Mouse (Mus musculus): ENCODE measurements at regions not wholly inside any gene's neighbourhood (a gene's known extent, or its start where the extent isn't known, plus 50 kb on each side); places are given as distances from the start of the nearest gene placed in this dataset.
"Not testable (repeated sequence)": the region's sequence is repeated elsewhere in the genome, so short reads cannot be mapped to it uniquely, and the experiment has no call there.

DNA sequence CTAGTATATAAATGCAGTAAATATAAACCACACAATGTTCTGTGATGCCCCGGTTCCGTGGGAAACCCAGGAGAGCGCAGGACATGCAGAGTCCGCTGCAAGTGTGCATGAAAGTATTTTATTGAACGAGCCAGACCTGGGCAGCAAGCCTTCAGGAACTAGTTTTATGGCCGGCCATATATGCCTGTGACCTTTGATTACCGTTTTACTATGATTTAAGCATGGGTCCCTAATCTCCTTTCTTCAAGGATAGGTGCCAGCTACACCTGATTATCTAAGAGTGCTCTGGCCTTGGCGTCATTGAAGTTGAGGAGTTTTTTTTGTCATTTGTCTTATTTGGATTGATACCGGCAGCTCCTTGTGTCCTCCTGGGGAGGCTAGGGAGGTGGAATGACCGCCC, 730.9 kb upstream of the Ins1 start:
- no peaks in the 10 kb centered on the region for H3K36me3 ChIP-seq (ENCODE audit: control insufficient read depth, insufficient read depth, low read length, poor library complexity, severe bottlenecking)
- H3K9me3 ChIP-seq (ENCODE audit: control insufficient read depth, insufficient read depth, low read depth, low read length) = no peaks in the 10 kb centered on the region
- no peaks in the 10 kb centered on the region for H3K4me1 ChIP-seq (ENCODE audit: control insufficient read depth in 2 of 2, insufficient read depth in 2 of 2, low read length in 2 of 2, poor library complexity in 1 of 2)
- no peak overlapping the region for H3K27ac ChIP-seq (ENCODE audit: insufficient read depth, low read depth, low read length, poor library complexity, severe bottlenecking)
- in situ Hi-C loops (cut with MboI; ENCODE audit: low sequenced_read_pairs in 2 of 2, unreplicated experiment in 2 of 2) = no loop called here
- no peak for TF ChIP-seq CHD2 (IDR thresholded peaks at IDR 0.05; ENCODE audit: low read depth, low read length)
- no peak for TF ChIP-seq ZNF384 (IDR thresholded peaks at IDR 0.05; ENCODE audit: low read depth, low read length)
- TF ChIP-seq MAFK (IDR thresholded peaks at IDR 0.05; ENCODE audit: insufficient read depth, low read depth, low read length) = no peak
- TF ChIP-seq ZC3H11A (IDR thresholded peaks at IDR 0.05; ENCODE audit: borderline replicate concordance, low read depth, low read length) = no peak
- no peak for TF ChIP-seq HCFC1 (IDR thresholded peaks at IDR 0.05; ENCODE audit: borderline replicate concordance, insufficient read depth, low read length)
- no peak overlapping the region for H3K9ac ChIP-seq (ENCODE audit: insufficient read depth, low read depth, low read length, poor library complexity, severe bottlenecking)
- DNase-seq (ENCODE audit: low read depth, low spot score) = no peak
- no peak overlapping the region for H3K4me3 ChIP-seq (ENCODE audit: insufficient read depth in 1 of 2, low read depth in 1 of 2, low read length in 2 of 2, poor library complexity in 1 of 2, severe bottlenecking in 1 of 2)

DNA sequence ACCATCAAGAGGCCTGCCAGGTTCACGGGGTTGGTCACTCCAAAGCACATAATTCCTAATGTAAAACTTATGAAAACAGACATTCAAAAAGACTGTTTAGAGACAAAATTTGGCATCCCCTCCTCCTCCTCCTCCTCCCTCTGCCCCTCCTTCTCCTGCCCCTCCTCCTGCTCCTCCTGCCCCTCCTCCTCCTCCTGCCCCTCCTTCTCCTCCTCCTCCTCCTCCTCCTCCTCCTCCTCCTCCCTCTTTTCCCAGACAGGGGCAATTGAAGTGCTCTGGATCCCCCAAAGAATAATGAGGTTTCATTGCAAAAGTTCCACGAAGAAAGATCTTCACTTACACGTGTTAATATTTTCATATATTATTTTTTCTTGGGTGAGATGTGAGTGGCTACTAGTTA, 729.7 kb upstream of the Ins1 start:
- no peaks in the 10 kb centered on the region for H3K36me3 ChIP-seq (ENCODE audit: control insufficient read depth, insufficient read depth, low read length, poor library complexity, severe bottlenecking)
- no peak for TF ChIP-seq ZC3H11A (IDR thresholded peaks at IDR 0.05; ENCODE audit: borderline replicate concordance, low read depth, low read length)
- no peak for TF ChIP-seq ZNF384 (IDR thresholded peaks at IDR 0.05; ENCODE audit: low read depth, low read length)
- TF ChIP-seq MAFK (IDR thresholded peaks at IDR 0.05; ENCODE audit: insufficient read depth, low read depth, low read length) = no peak
- no peak for TF ChIP-seq CHD2 (IDR thresholded peaks at IDR 0.05; ENCODE audit: low read depth, low read length)
- no peak for TF ChIP-seq HCFC1 (IDR thresholded peaks at IDR 0.05; ENCODE audit: borderline replicate concordance, insufficient read depth, low read length)
- DNase-seq (ENCODE audit: low read depth, low spot score) = no peak
- H3K4me3 ChIP-seq (ENCODE audit: insufficient read depth in 1 of 2, low read depth in 1 of 2, low read length in 2 of 2, poor library complexity in 1 of 2, severe bottlenecking in 1 of 2) = no peak overlapping the region
- no peaks in the 10 kb centered on the region for H3K9me3 ChIP-seq (ENCODE audit: control insufficient read depth, insufficient read depth, low read depth, low read length)
- H3K27ac ChIP-seq (ENCODE audit: insufficient read depth, low read depth, low read length, poor library complexity, severe bottlenecking) = no peak overlapping the region
- no peak overlapping the region for H3K9ac ChIP-seq (ENCODE audit: insufficient read depth, low read depth, low read length, poor library complexity, severe bottlenecking)
- in situ Hi-C loops (cut with MboI; ENCODE audit: low sequenced_read_pairs in 2 of 2, unreplicated experiment in 2 of 2) = no loop called here
- H3K4me1 ChIP-seq (ENCODE audit: control insufficient read depth in 2 of 2, insufficient read depth in 2 of 2, low read length in 2 of 2, poor library complexity in 1 of 2) = no peaks in the 10 kb centered on the region

DNA sequence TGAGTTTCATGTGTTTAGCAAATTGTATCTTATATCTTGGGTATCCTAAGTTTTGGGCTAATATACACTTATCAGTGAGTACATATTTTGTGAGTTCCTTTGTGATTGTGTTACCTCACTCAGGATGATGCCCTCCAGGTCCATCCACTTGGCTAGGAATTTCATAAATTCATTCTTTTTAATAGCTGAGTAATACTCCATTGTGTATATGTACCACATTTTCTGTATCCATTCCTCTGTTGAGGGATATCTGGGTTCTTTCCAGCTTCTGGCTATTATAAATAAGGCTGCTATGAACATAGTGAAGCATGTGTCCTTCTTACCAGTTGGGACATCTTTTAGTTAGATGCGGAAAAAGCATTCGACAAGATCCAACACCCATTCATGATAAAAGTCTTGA, 712.1 kb upstream of the Ins1 start:
- H3K9ac ChIP-seq (ENCODE audit: insufficient read depth, low read depth, low read length, poor library complexity, severe bottlenecking); in situ Hi-C loops (cut with MboI; ENCODE audit: low sequenced_read_pairs in 2 of 2, unreplicated experiment in 2 of 2); H3K4me1 ChIP-seq (ENCODE audit: control insufficient read depth in 2 of 2, insufficient read depth in 2 of 2, low read length in 2 of 2, poor library complexity in 1 of 2); DNase-seq (ENCODE audit: low read depth, low spot score); H3K9me3 ChIP-seq (ENCODE audit: control insufficient read depth, insufficient read depth, low read depth, low read length); H3K4me3 ChIP-seq (ENCODE audit: insufficient read depth in 1 of 2, low read depth in 1 of 2, low read length in 2 of 2, poor library complexity in 1 of 2, severe bottlenecking in 1 of 2); H3K36me3 ChIP-seq (ENCODE audit: control insufficient read depth, insufficient read depth, low read length, poor library complexity, severe bottlenecking); H3K27ac ChIP-seq (ENCODE audit: insufficient read depth, low read depth, low read length, poor library complexity, severe bottlenecking): not testable (repeated sequence)

DNA sequence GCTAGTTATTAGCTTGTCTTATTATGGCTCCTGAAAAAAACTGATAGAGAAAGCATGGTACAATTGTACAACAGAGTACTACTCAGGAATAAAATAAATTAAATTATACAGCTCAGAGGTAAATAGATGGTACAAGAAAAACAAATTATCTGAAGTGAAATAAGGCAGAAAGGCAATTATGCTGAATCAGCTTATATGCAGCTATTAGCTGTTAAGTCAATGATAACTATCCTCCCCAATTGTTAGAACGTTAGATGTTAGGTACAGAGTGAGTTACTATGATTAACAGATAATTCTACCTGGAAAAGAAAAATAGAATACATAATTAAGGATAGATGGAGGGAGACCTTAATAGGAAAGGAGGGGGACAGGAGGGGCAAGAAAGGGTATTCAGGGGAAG, 696.0 kb upstream of the Ins1 start:
- in situ Hi-C loops (cut with MboI; ENCODE audit: low sequenced_read_pairs in 2 of 2, unreplicated experiment in 2 of 2) = no loop called here
- no peaks in the 10 kb centered on the region for H3K9me3 ChIP-seq (ENCODE audit: control insufficient read depth, insufficient read depth, low read depth, low read length)
- H3K36me3 ChIP-seq (ENCODE audit: control insufficient read depth, insufficient read depth, low read length, poor library complexity, severe bottlenecking) = no peaks in the 10 kb centered on the region
- TF ChIP-seq HCFC1 (IDR thresholded peaks at IDR 0.05; ENCODE audit: borderline replicate concordance, insufficient read depth, low read length) (no peak), MAFK (IDR thresholded peaks at IDR 0.05; ENCODE audit: insufficient read depth, low read depth, low read length) (peak; percentile 82), ZNF384 (IDR thresholded peaks at IDR 0.05; ENCODE audit: low read depth, low read length) (no peak), CHD2 (IDR thresholded peaks at IDR 0.05; ENCODE audit: low read depth, low read length) (no peak), ZC3H11A (IDR thresholded peaks at IDR 0.05; ENCODE audit: borderline replicate concordance, low read depth, low read length) (no peak)
- no peaks in the 10 kb centered on the region for H3K4me1 ChIP-seq (ENCODE audit: control insufficient read depth in 2 of 2, insufficient read depth in 2 of 2, low read length in 2 of 2, poor library complexity in 1 of 2)
- H3K4me3 ChIP-seq (ENCODE audit: insufficient read depth in 1 of 2, low read depth in 1 of 2, low read length in 2 of 2, poor library complexity in 1 of 2, severe bottlenecking in 1 of 2) = no peak overlapping the region
- no peak overlapping the region for H3K9ac ChIP-seq (ENCODE audit: insufficient read depth, low read depth, low read length, poor library complexity, severe bottlenecking)
- H3K27ac ChIP-seq (ENCODE audit: insufficient read depth, low read depth, low read length, poor library complexity, severe bottlenecking) = no peak overlapping the region
- DNase-seq (ENCODE audit: low read depth, low spot score) = no peak

All from ES-E14 (cell line).